In genomic region chr5:30586616-30587015, GRCm38 (mm10) we compare ENCODE assay signal across 19 mouse cellular contexts. TPM values are rescaled to one million over a fixed set of nuclear protein-coding genes. Genes with fewer than 3 reads are reported as not detected.
DNase-seq lines count a peak whose midpoint lies in the region; ATAC-seq lines count a peak whose summit lies in the region.
"Had no signal": no experiment of that assay in that cellular context is flagged by ENCODE, and none has a peak within 500 bp of the region (broad histone marks: within the 10 kb centered on the region; RNA-seq: fewer than 3 reads in every experiment).

No protein-coding gene starts in this region.

- WGBS in heart, embryonic 15.5 days: 66% methylated on average over 3 of the region's 3 CpGs
- 70% methylated on average over 3 of the region's 3 CpGs for whole genome bisulfite sequencing in liver, embryonic 11.5 days

- intact Hi-C loops in heart, postnatal 36 days (cut with DNase I): loop anchor here (5.0 kb wide), 1 partner anchor 69 kb away; no protein-coding TSS in a partner anchor

- peak; percentile 33 to 62 for DNase-seq in heart, adult 18-20 months
- no peak for DNase-seq in heart, postnatal 36 days
- peak; percentile 80 for DNase-seq in cerebellum, adult 11 months
- peak; percentile 89 to 91 for DNase-seq in cerebellum, postnatal 10 days
- no peak for DNase-seq in layer of hippocampus, adult 8-10 months (ENCODE audit: low spot score in 2 of 2)
- DNase-seq in liver, embryonic 11.5 days (ENCODE audit: low spot score): no peak
- no peak for DNase-seq in kidney, postnatal 36 days
- DNase-seq: B cell, adult 2 months; kidney, adult 2 months; kidney, postnatal 4 days; layer of hippocampus, postnatal 36 days; liver, embryonic 13.5 days; lung, postnatal 14 days had no signal

- no peaks in the 10 kb centered on the region for H3K36me3 ChIP-seq in heart, embryonic 15.5 days
- no peaks in the 10 kb centered on the region for H3K36me3 ChIP-seq in liver, embryonic 11.5 days (ENCODE audit: control insufficient read depth, insufficient read depth, low read length)
- H3K36me3 ChIP-seq: limb, embryonic 10.5 days; liver, embryonic 13.5 days; midbrain, embryonic 12.5 days had no signal

- 0 out of 2 replicates have a peak overlapping the region, but pooled peaks have one; percentile 97 for H3K4me2 ChIP-seq in heart, embryonic 15.5 days
- H3K4me2 ChIP-seq in liver, embryonic 11.5 days: no peak overlapping the region
- H3K4me2 ChIP-seq: liver, embryonic 13.5 days had no signal

- H3K4me1 ChIP-seq in heart, embryonic 15.5 days (replicated peaks): peaks cover 65% of the 10 kb centered on the region
- no peaks in the 10 kb centered on the region for H3K4me1 ChIP-seq in liver, embryonic 11.5 days (replicated peaks; ENCODE audit: control insufficient read depth, insufficient read depth, low read length)

- H3K27me3 ChIP-seq in heart, embryonic 15.5 days: peaks cover 30% of the 10 kb centered on the region
- peaks cover 50% of the 10 kb centered on the region for H3K27me3 ChIP-seq in liver, embryonic 11.5 days (replicated peaks; ENCODE audit: control insufficient read depth, insufficient read depth, low read length)

- no peak for ATAC-seq in heart, embryonic 15.5 days (replicated peaks; ENCODE audit: insufficient number of reproducible peaks, insufficient read depth, low FRiP score, low read depth)
- no peak for ATAC-seq in liver, embryonic 11.5 days (replicated peaks; ENCODE audit: low FRiP score)
- ATAC-seq: forebrain, embryonic 13.5 days; Patski had no signal

- H3K27ac ChIP-seq in heart, embryonic 15.5 days: peak overlapping the region; percentile 84
- no peak overlapping the region for H3K27ac ChIP-seq in liver, embryonic 11.5 days (ENCODE audit: low read depth, low read length)
- H3K27ac ChIP-seq: forebrain, embryonic 13.5 days; limb, embryonic 10.5 days; liver, embryonic 13.5 days; midbrain, embryonic 12.5 days had no signal

- no peaks in the 10 kb centered on the region for H3K9me3 ChIP-seq in heart, embryonic 15.5 days (replicated peaks)
- H3K9me3 ChIP-seq in liver, embryonic 11.5 days (ENCODE audit: control insufficient read depth, low read length): no peaks in the 10 kb centered on the region
- H3K9me3 ChIP-seq: forebrain, embryonic 13.5 days; limb, embryonic 10.5 days; liver, embryonic 13.5 days; midbrain, embryonic 12.5 days had no signal

- H3K9ac ChIP-seq in heart, embryonic 15.5 days: no peak overlapping the region; the same call in 1 of the 2 replicates
- no peak overlapping the region for H3K9ac ChIP-seq in liver, embryonic 11.5 days (ENCODE audit: low read depth, low read length)
- H3K9ac ChIP-seq: forebrain, embryonic 13.5 days; liver, embryonic 13.5 days; midbrain, embryonic 12.5 days had no signal

- H3K4me3 ChIP-seq in heart, embryonic 15.5 days: no peak overlapping the region
- H3K4me3 ChIP-seq in liver, embryonic 11.5 days (ENCODE audit: low read depth, low read length): no peak overlapping the region
- H3K4me3 ChIP-seq: limb, embryonic 10.5 days; liver, embryonic 13.5 days had no signal

RNA-seq across cellular contexts. Expression of gene Kcnk3, which starts 1.4 kb away (rescaled TPM):
- 100 to 1,000 TPM; 237 to 244 TPM for total RNA-seq in heart, adult 18-20 months (2021)
- total RNA-seq in heart, postnatal 36 days (2021): 100 to 1,000 TPM; 234 to 245 TPM
- 16.5 and 27.5 TPM in 2 replicates for polyA plus RNA-seq in heart, embryonic 15.5 days (2015; fragmentation: Nextera tagmentation; extraction: Ambion mirVana)
- total RNA-seq in layer of hippocampus, adult 8-10 months (2022): 10 to 100 TPM; 10.3 to 13.1 (median 10.7) TPM
- polyA plus RNA-seq in liver, embryonic 11.5 days (2014; fragmentation: Nextera tagmentation; extraction: Ambion mirVana): 0.75 and 1.6 TPM in 2 replicates
- polyA plus RNA-seq: Patski had no signal

RNA-seq across cellular contexts. Expression of gene Cib4, which starts 41.0 kb away (rescaled TPM):
- not detected for total RNA-seq in heart, adult 18-20 months (2021)
- not detected for total RNA-seq in heart, postnatal 36 days (2021)
- not detected in 2 replicates for polyA plus RNA-seq in heart, embryonic 15.5 days (2015; fragmentation: Nextera tagmentation; extraction: Ambion mirVana)
- total RNA-seq in layer of hippocampus, adult 8-10 months (2022): not detected
- not detected in 2 replicates for polyA plus RNA-seq in liver, embryonic 11.5 days (2014; fragmentation: Nextera tagmentation; extraction: Ambion mirVana)
- total RNA-seq: hematopoietic stem cell, adult 5-6 weeks; layer of hippocampus, postnatal 36 days had no signal
- polyA plus RNA-seq: forebrain, embryonic 13.5 days; kidney, adult 2 months; limb, embryonic 10.5 days; liver, embryonic 13.5 days; midbrain, embryonic 12.5 days; Patski had no signal

Comparison
In these comparisons a context has a peak if more than half of its experiments do, and no peak if none do; other contexts are left out.
1. DNase-seq: peak in heart, adult 18-20 months (2 of 2), cerebellum, adult 11 months (single experiment) and cerebellum, postnatal 10 days (2 of 2); none in heart, postnatal 36 days (0 of 2), layer of hippocampus, adult 8-10 months (0 of 2), liver, embryonic 11.5 days (single experiment) and kidney, postnatal 36 days (0 of 2).
2. RNA of gene Kcnk3, which starts 1.4 kb away (total RNA-seq): 234 to 245 TPM in heart, postnatal 36 days and 237 to 244 TPM in heart, adult 18-20 months; 10.3 to 13.1 TPM in layer of hippocampus, adult 8-10 months; every median in the first group is over 10 times any median in the second.